Mouse (Mus musculus) embryonic facial prominence, embryonic 13.5 days (tissue): ENCODE results near the gene Ddrgk1. TPM values are rescaled to one million over a fixed set of nuclear protein-coding genes. Genes with fewer than 3 reads are reported as not detected.
A peak's percentile ranks its signal among the peaks of the same experiment; 100 is the strongest.

Experiments
- ATAC-seq: fragments of 200-750 bp; cut with Nextera tagmentation; 2 replicates; pipeline ENCODE4 v1.8.0; 2017; ENCODE audit warnings: low read depth; ENCODE audit not compliant: insufficient number of reproducible peaks, insufficient read depth, low FRiP score, low TSS enrichment
- H3K27ac ChIP-seq: fragments of 300-500 bp; sonication (generic); 2 replicates; pipeline ENCODE4 v1.5.1; 2015; ENCODE audit warnings: moderate library complexity, mild to moderate bottlenecking, inconsistent platforms
- H3K27me3 ChIP-seq: fragments of 300-500 bp; sonication (generic); 2 replicates; pipeline ENCODE4 v1.6.1; 2015; ENCODE audit warnings: mild to moderate bottlenecking, inconsistent platforms
- H3K36me3 ChIP-seq: fragments of 300-500 bp; sonication (generic); 2 replicates; pipeline ENCODE4 v1.6.1; 2015; ENCODE audit warnings: mild to moderate bottlenecking, inconsistent platforms
- H3K4me1 ChIP-seq: fragments of 300-500 bp; sonication (generic); 2 replicates; pipeline ENCODE4 v1.6.1; 2015; ENCODE audit warnings: inconsistent platforms
- H3K4me2 ChIP-seq: fragments of 300-500 bp; sonication (generic); 2 replicates; pipeline ENCODE4 v1.6.1; 2015; ENCODE audit warnings: moderate library complexity, mild to moderate bottlenecking, inconsistent platforms
- H3K4me3 ChIP-seq: fragments of 300-500 bp; sonication (generic); 2 replicates; pipeline ENCODE4 v1.5.1; 2015; ENCODE audit warnings: mild to moderate bottlenecking, inconsistent platforms
- H3K9ac ChIP-seq: fragments of 300-500 bp; sonication (generic); 2 replicates; pipeline ENCODE4 v1.6.1; 2015; ENCODE audit warnings: mild to moderate bottlenecking, inconsistent platforms
- H3K9me3 ChIP-seq: fragments of 300-500 bp; sonication (generic); 2 replicates; pipeline ENCODE4 v1.6.1; 2016; ENCODE audit warnings: inconsistent platforms
- WGBS: fragments of 180-500 bp; shearing (Covaris S2); methylation state at CpG from one replicate; pipeline ENCODE4 v1.1.7; 2015; ENCODE audit warnings: mixed read lengths; 5-methylcytosine and 5-hydroxymethylcytosine counted together
- polyA plus RNA-seq: library from polyadenylated mRNA; unstranded; fragments of >200 nt; fragmentation: Nextera tagmentation; extraction: Ambion mirVana; gene quantifications from 2 replicates; pipeline ENCODE4 v1.2.1, GENCODE M21; 2015

Ddrgk1 gene
- 61.7 and 72.7 TPM in 2 replicates for polyA plus RNA-seq

GRCm38 (mm10) chr2:130664102-130664701 is at the start of gene Ddrgk1:
Gene Ddrgk1 (minus strand): TSS chr2:130664659.
- Histone ChIP-seq H3K4me1 (peaks cover 32% of the 10 kb centered on the region), H3K27me3 (no peaks in the 10 kb centered on the region), H3K4me2 (peak within 1 kb of the TSS; percentile 81), H3K9me3 (no peaks in the 10 kb centered on the region), H3K9ac (peak within 1 kb of the TSS; percentile 90), H3K36me3 (peaks cover 37% of the 10 kb centered on the region), H3K27ac (peak within 1 kb of the TSS; percentile 99), H3K4me3 (peak within 1 kb of the TSS; percentile 65)
- peak; percentile 95 for ATAC-seq
- WGBS, result under 1% methylated on average over 40 of the region's 40 CpGs

GRCm38 (mm10) chr2:130707057-130707456 is 42.6 kb upstream of the Ddrgk1 start:
- Histone ChIP-seq H3K27me3 (no peaks in the 10 kb centered on the region), H3K4me1 (peaks cover 8% of the 10 kb centered on the region), H3K9me3 (no peaks in the 10 kb centered on the region), H3K27ac (no peak overlapping the region), H3K4me3 (no peak overlapping the region), H3K9ac (no peak overlapping the region), H3K36me3 (peaks cover 47% of the 10 kb centered on the region), H3K4me2 (no peak overlapping the region)
- WGBS, result 65% methylated on average over 10 of the region's 10 CpGs
- ATAC-seq, result no peak

GRCm38 (mm10) chr2:130706602-130707001 is 42.1 kb upstream of the Ddrgk1 start:
- Histone ChIP-seq H3K4me1 (peaks cover 12% of the 10 kb centered on the region), H3K27me3 (no peaks in the 10 kb centered on the region), H3K4me2 (no peak overlapping the region), H3K9ac (no peak overlapping the region), H3K27ac (no peak overlapping the region), H3K9me3 (no peaks in the 10 kb centered on the region), H3K36me3 (peaks cover 42% of the 10 kb centered on the region), H3K4me3 (no peak overlapping the region)
- no peak for ATAC-seq
- WGBS, result 74% methylated on average over 4 of the region's 4 CpGs

- H3K27ac ChIP-seq, result no peak overlapping the region
- H3K27me3 ChIP-seq, result no peaks in the 10 kb centered on the region
- no peak overlapping the region for H3K4me2 ChIP-seq
- WGBS, result 70% methylated on average over 6 of the region's 6 CpGs
- H3K4me3 ChIP-seq, result no peak overlapping the region
- peaks cover 28% of the 10 kb centered on the region for H3K36me3 ChIP-seq
- H3K9ac ChIP-seq, result no peak overlapping the region
- H3K9me3 ChIP-seq, result no peaks in the 10 kb centered on the region
- ATAC-seq, result no peak
- H3K4me1 ChIP-seq, result peaks cover 12% of the 10 kb centered on the region
These were observed 40.7 kb upstream of the Ddrgk1 start for GRCm38 (mm10) chr2:130705178-130705577.

- H3K27me3 ChIP-seq, result peaks cover 6% of the 10 kb centered on the region; the same call in 1 of the 2 replicates
- peaks cover 12% of the 10 kb centered on the region for H3K4me1 ChIP-seq
- H3K4me3 ChIP-seq, result no peak overlapping the region
- 53% methylated on average over 9 of the region's 9 CpGs for WGBS
- H3K27ac ChIP-seq, result peak overlapping the region; percentile 69
- ATAC-seq, result 0 out of 2 replicates have a peak, but pooled peaks have one; percentile 20
- peaks cover 20% of the 10 kb centered on the region for H3K36me3 ChIP-seq
- H3K9me3 ChIP-seq, result no peaks in the 10 kb centered on the region
- no peak overlapping the region for H3K9ac ChIP-seq
- H3K4me2 ChIP-seq, result no peak overlapping the region
These were observed 39.9 kb upstream of the Ddrgk1 start for GRCm38 (mm10) chr2:130704040-130705001.

GRCm38 (mm10) chr2:130697821-130698266 is 33.4 kb upstream of the Ddrgk1 start:
- WGBS, result 2% methylated on average over 14 of the region's 14 CpGs
- H3K9ac ChIP-seq, result peak overlapping the region; percentile 75
- ATAC-seq, result no peak

GRCm38 (mm10) chr2:130697153-130697810 is 32.8 kb upstream of the Ddrgk1 start, which contains the start of gene Slc4a11:
Gene Slc4a11 (minus strand): TSS chr2:130697519.
- WGBS, result under 1% methylated on average over 65 of the region's 65 CpGs
- H3K27me3 ChIP-seq, result peaks cover 48% of the 10 kb centered on the region
- peaks cover 13% of the 10 kb centered on the region for H3K4me1 ChIP-seq
- peak within 1 kb of the TSS; percentile 63 for H3K4me3 ChIP-seq
- peak within 1 kb of the TSS; percentile 96 for H3K4me2 ChIP-seq
- H3K9me3 ChIP-seq, result no peaks in the 10 kb centered on the region
- no peak within 1 kb of the TSS for H3K27ac ChIP-seq
- no peaks in the 10 kb centered on the region for H3K36me3 ChIP-seq
- ATAC-seq, result peak; percentile 79
- peak within 1 kb of the TSS; percentile 75 for H3K9ac ChIP-seq

More at GRCm38 (mm10) chr2:130697821-130698266, 33.4 kb upstream of the Ddrgk1 start:
- Histone ChIP-seq H3K4me3 (peak overlapping the region; percentile 63), H3K36me3 (no peaks in the 10 kb centered on the region), H3K4me1 (peaks cover 13% of the 10 kb centered on the region), H3K9me3 (no peaks in the 10 kb centered on the region), H3K27me3 (peaks cover 48% of the 10 kb centered on the region), H3K27ac (no peak overlapping the region), H3K4me2 (peak overlapping the region; percentile 96)

GRCm38 (mm10) chr2:130696700-130697152 is 32.3 kb upstream of the Ddrgk1 start:
- Histone ChIP-seq H3K36me3 (no peaks in the 10 kb centered on the region), H3K4me3 (peak overlapping the region; percentile 63), H3K9me3 (no peaks in the 10 kb centered on the region), H3K4me1 (peaks cover 10% of the 10 kb centered on the region), H3K27ac (no peak overlapping the region), H3K4me2 (peak overlapping the region; percentile 96), H3K9ac (peak overlapping the region; percentile 75), H3K27me3 (peaks cover 48% of the 10 kb centered on the region)
- ATAC-seq, result peak; percentile 32; the same call in 1 of the 2 replicates
- WGBS, result 1% methylated on average over 31 of the region's 31 CpGs

- Histone ChIP-seq H3K4me1 (peaks cover 9% of the 10 kb centered on the region), H3K9ac (no peak overlapping the region), H3K4me3 (no peak overlapping the region), H3K27ac (no peak overlapping the region), H3K27me3 (peaks cover 36% of the 10 kb centered on the region), H3K4me2 (no peak overlapping the region), H3K36me3 (no peaks in the 10 kb centered on the region), H3K9me3 (no peaks in the 10 kb centered on the region)
- ATAC-seq, result no peak
- WGBS, result 37% methylated on average over 3 of the region's 3 CpGs
These were observed 29.1 kb upstream of the Ddrgk1 start for GRCm38 (mm10) chr2:130693563-130693962.

- H3K27ac ChIP-seq, result no peak overlapping the region
- H3K4me1 ChIP-seq, result no peaks in the 10 kb centered on the region
- no peak overlapping the region for H3K4me2 ChIP-seq
- no peak for ATAC-seq
- H3K36me3 ChIP-seq, result peaks cover 26% of the 10 kb centered on the region
- H3K27me3 ChIP-seq, result no peaks in the 10 kb centered on the region
- no peaks in the 10 kb centered on the region for H3K9me3 ChIP-seq
- no peak overlapping the region for H3K4me3 ChIP-seq
- 77% methylated on average over 2 of the region's 2 CpGs for WGBS
- H3K9ac ChIP-seq, result no peak overlapping the region
These were observed 24.6 kb upstream of the Ddrgk1 start for GRCm38 (mm10) chr2:130689011-130689410.

GRCm38 (mm10) chr2:130685426-130685825 is 21.0 kb upstream of the Ddrgk1 start:
- 85% methylated on average over 9 of the region's 9 CpGs for WGBS
- ATAC-seq, result no peak
- peaks cover 62% of the 10 kb centered on the region for H3K36me3 ChIP-seq

More at GRCm38 (mm10) chr2:130685426-130685825, 21.0 kb upstream of the Ddrgk1 start:
- Histone ChIP-seq H3K27ac (no peak overlapping the region), H3K4me3 (no peak overlapping the region), H3K27me3 (no peaks in the 10 kb centered on the region), H3K9ac (no peak overlapping the region), H3K4me1 (no peaks in the 10 kb centered on the region), H3K9me3 (no peaks in the 10 kb centered on the region), H3K4me2 (no peak overlapping the region)
